Mouse (Mus musculus) left cerebral cortex, postnatal 36 days (tissue): Measurements from ENCODE around the gene Ypel5. TPM values are rescaled to one million over a fixed set of nuclear protein-coding genes. Genes with fewer than 3 reads are reported as not detected.

Experiments used
- DNase-seq, 2 experiments: peaks; one replicate each; pipeline ENCODE4 v3.0.0; 2021 to 2022; ENCODE audit warnings: low spot score in 2 of 2, mixed read lengths in 1 of 2
- intact Hi-C: fragments of 180-260 bp; cut with DNase I; formaldehyde crosslinking; loops from one replicate; pipeline ENCODE4 v1.15.1; 2025
- total RNA-seq, 2 experiments: library from RNA; stranded (reverse); gene quantifications; 2 replicates each; pipeline ENCODE4 v1.2.3; 2021

The Ypel5 gene
- total RNA-seq, 2 experiments from 2014 or later, result 83.7 to 94.6 TPM

DNA sequence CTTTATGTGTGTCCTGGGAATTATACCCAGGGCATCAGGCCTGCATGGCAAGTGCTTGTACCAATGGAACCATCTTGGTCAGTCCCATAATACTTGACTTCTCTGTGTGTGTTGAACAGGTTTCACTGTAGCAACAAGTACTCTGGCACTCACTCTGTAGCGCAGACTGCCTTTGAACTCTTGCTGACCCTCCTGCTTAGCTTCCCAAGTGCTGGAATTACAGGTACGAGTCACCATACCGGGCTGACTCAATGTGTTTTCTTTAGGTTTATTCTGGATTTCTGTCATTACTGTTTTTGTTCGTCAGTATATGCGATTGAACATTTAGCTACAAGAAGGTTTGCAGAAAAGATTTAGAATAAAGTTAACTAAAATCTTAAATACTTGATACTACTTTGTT, 61.7 kb downstream of the Ypel5 start:
- intact Hi-C loops, result no loop called here
- no peak for DNase-seq

DNA sequence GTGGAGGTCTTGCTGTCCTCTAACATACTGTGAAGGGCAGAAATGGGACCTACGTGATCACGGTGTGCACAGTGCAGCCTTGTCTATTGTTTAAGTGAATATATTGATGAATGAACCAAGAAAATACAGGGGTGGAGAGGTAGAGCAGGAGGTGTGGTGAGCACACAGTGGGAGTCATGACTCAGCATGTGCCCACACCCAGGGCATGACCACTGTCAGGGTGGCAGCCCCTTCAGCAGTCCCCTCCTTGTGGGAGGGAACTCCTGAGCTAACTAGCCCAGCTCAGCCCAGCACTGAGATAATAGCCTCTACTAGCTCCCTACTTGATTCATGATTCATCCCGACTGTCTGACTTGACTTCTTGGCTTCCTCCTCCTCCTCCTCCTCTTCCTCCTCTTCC, 62.5 kb downstream of the Ypel5 start:
- intact Hi-C loops, result no loop called here
- DNase-seq, result no peak

Other genes starting within 250 kb of the Ypel5 start
- 10 to 100 TPM in 1 of 2 experiments, 1 to 10 TPM in 1; 7.6 to 10.1 TPM for gene Alk, start 231.8 kb upstream of the Ypel5 start, total RNA-seq
- gene Lbh, start 81.9 kb downstream of the Ypel5 start, total RNA-seq, result 10 to 100 TPM; 37.9 to 39.1 TPM